Mouse (Mus musculus) urinary bladder, postnatal 14 days (tissue): Measurements from ENCODE around the gene Kctd17.

Source experiments
- DNase-seq: peaks from one replicate; pipeline ENCODE4 v3.0.0; 2021; ENCODE audit warnings: low spot score

Gene Kctd17

DNA sequence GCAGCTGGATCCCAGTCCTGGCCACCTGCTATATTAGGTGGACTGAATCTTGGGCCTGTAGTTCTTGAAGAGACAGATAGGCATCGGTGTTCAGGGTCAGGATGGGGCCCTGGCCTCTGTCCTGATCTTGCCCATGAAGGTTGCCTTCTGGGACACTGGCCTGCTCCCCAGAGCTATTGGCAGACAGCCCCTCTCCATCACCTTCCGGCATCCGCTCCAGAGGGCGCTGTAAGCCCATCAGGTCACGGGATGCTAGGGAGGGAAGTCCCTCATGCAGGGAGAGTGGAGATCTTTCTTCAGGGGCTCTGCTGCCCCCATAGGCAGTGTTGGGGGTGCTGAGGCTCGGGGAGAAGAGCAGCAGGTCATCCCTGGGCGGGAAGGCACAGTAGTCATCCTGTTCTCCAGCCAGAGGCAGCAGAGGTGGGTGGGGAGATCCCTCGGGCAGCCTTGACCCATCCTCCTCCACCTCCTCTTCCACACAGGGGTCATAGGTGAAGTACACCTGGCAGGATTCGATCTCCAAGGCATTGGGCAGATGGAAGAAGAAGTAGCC, 53.2 kb downstream of the Kctd17 start:
- no peak for DNase-seq

DNA sequence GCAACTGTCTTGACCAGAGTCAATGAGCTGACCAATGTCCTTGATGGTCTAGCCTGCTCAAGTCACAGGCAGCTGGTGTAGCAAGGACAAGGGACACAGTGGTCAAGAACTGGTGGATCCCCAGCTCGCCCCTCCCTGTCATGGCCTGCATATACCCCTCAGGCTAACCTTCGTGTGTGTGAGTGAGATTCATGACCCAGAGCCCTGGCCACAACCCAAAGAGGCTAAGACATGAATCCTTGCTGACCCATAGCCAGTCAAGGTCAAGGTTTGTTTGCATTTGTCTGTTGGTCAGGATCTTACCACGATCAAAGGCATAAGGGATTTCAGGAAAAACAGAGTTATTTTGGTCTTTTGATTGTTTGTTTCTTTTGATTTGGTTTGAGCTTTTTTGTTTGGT, 54.2 kb downstream of the Kctd17 start:
- no peak for DNase-seq

DNA sequence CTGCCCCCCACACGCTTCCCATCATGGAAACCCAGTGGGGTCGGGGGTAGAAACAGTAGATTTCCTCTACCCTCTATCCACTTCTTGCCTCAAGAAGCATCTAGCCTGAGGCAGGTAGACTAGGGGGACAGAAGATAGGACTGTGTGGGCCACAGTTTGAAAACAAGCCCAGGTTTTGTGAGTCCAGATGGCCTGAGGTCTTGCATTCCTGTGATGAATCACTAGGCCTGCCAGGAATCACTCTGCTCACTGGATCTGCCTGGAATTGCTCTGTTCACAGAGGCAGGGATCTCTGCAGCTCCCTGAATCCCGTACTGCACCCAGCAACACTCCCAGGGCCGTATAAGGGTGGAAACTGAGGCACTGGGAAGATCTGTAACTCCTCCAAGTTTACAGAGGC, 54.9 kb downstream of the Kctd17 start:
- no peak for DNase-seq

DNA sequence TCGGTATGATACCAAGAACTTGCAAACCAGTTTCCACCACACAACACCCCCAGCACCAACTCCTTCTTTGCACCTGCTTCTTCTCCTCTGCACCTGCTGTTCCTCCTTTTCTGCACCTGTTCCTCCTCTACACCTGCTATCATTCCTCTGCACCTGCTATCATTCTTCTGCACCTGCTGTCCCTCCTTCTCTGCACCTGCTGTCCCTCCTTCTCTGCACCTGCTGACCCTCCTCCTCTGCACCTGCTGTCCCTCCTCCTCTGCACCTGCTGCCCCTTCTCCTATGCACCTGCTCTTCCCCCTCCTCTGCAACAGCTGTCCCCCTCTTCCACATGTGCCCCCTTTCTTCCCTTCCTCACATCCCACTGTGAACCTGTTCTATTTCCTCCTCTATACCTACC, 58.2 kb downstream of the Kctd17 start:
- DNase-seq: no peak

DNA sequence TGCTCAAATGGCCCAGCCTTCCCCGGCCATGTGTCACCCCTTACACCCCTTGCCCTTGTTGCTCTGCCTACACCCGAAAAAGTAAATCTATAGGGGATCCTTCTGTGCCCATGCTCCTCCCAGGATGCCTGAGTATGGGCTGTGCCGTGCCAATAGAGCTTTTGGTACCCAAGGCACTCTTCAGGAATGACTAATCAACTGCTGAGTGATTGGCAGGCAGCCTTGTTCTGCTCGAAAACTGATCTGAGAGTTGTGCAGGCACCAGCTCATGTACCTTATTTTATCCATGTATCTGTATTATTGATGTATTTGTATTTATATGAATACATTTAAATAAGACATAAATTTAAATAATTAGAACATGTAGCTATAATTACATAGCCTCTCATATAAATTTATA, 58.7 kb downstream of the Kctd17 start:
- no peak for DNase-seq
